Mouse (Mus musculus): ENCODE results near the gene Tbc1d9b.
A peak's percentile ranks its signal among the peaks of the same experiment; 100 is the strongest.

DNA sequence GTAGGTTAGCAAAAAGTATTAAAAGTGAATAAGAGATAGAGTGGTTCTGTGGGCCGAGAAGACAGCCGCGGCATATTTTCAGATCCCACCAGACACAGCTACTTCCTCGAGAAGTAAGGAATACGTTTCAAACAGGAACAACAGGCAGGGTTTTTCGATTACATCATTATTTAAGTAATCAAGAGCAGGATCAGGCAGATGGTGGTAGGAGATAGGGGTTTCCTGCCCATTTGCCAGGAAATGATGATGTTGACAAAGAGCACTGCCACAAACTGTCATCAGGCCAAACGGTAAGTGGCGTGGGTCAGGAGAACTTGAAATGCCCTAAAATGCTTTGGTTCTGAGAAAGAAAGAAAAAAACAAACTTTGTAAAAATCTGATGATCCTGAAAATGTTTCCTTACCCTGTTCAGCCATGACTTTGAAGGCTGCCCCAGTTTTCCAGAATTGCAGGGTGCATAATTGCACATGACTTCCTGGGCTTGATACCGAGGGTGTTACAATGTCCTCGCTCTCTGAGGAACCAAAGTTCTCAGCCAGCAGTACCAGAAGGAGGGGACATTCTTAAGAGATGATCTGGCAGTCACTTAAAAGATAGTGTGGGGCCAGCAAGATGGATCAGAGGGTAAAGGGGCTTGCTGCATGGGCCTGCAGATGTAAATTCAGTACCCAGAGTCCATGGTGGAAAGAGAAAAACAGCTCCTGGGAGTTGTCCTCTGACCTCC is 3.1 kb downstream of the Tbc1d9b start:
- 0 out of 2 replicates have a peak, but pooled peaks have one; percentile 33 for TF ChIP-seq EP300 (IDR thresholded peaks at IDR 0.05; ENCODE audit: low read depth)
- no peak for TF ChIP-seq CTCF (IDR thresholded peaks at IDR 0.05; ENCODE audit: low read depth)
